Mouse (Mus musculus): Measurements from ENCODE around the gene Sobp. TPM values are rescaled to one million over a fixed set of nuclear protein-coding genes. Genes with fewer than 3 reads are reported as not detected.
A peak's percentile ranks its signal among the peaks of the same experiment; 100 is the strongest.

Sobp gene
- total RNA-seq, 2 experiments from 2014 or later, result 71.3 to 84.9 TPM

DNA sequence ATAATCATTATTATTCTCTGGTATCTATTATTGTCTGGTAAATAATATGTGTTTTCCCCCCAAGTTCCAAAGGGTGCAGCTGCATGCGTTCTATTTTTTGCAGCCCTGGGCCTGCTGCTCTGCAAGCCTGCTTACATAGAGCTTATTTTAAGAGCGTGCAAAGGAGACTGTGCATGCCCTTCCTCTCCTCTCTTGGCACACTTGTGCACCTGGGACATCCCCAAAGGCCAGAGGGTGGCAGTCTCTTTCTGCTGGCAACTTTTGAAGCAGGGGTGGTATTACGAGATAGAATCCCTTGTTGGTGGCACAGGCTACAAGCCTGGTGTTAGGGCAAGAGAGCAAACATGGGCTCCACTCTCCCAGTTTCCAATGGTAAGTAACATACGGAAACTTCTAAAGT, 167.8 kb downstream of the Sobp start:
- DNase-seq (ENCODE audit: low spot score in 2 of 2), result peak in 1 of 2 experiments; percentile 23
- intact Hi-C loops (cut with DNase I), result no loop called here

DNA sequence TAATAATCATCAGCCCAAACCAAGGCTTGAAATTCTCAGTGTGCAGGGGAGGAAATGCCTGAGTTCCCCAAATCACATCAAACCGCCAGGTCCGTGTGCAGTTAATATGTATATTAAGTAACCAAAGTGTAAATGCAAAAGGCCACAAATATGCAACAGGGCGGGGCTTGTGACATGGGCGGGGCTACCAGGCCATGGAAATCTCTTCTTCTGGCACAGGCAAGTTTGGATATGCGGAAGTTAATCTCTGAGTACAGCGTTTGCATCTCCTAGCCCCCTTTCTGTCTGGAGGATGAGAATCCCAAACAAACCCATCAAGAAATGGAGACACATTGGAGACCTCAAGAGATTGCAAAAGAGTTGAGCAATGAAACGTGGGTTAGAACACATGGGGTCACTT, 168.7 kb downstream of the Sobp start:
- intact Hi-C loops (cut with DNase I), result no loop called here

DNA sequence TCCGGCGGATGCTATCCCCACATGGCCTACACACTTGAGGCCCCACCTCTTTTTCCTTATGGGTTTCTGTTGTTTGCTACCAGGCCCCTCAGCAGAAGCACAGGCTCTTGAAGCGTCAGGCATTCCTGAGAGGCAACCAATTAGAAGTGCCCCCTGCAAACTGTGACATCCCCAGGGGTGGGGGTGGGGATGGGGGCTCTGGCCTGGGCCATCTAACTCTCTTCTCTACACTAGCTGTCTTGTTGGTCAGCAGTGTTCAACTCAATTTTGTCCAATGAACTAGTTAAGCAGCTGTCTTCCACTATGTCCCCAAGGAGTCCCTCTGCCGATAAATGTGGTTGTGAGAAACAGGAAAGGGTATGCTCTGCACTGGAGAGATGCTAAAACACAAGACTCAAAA, 169.3 kb downstream of the Sobp start:
- no peak for DNase-seq (ENCODE audit: low spot score in 2 of 2)
- intact Hi-C loops (cut with DNase I), result no loop called here

More for the DNA sequence above, 168.7 kb downstream of the Sobp start:
- no peak for DNase-seq (ENCODE audit: low spot score in 2 of 2)

DNA sequence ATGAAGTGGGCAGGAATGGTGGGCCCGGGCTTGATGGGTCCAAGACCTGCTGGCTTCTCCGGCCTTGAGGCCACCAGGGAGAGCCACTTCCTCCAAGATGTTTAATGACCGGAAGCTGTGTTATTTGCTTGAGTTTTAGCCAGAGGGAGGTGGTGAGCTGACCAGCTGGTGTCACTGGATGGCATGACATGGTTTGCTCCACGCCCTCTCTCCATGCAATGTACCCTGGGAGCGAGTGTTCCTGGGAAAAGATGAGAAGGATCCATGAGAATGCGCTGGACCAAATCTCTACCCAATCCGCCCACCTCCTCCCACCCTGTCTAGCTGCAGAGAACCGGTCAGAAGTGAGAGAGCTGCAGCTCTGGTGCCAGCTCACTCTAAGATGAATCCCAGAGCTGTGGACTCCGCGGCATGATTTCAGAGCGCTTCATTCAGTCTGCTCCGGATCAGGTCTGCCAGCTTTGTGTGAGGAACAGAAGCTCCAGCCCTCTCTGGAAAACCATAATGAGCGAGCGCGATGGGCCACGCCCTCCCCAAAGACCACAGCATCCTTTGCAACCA, 170.1 kb downstream of the Sobp start:
- peak in 1 of 2 experiments; percentile 62 for DNase-seq (ENCODE audit: low spot score in 2 of 2)
- intact Hi-C loops (cut with DNase I), result no loop called here

DNA sequence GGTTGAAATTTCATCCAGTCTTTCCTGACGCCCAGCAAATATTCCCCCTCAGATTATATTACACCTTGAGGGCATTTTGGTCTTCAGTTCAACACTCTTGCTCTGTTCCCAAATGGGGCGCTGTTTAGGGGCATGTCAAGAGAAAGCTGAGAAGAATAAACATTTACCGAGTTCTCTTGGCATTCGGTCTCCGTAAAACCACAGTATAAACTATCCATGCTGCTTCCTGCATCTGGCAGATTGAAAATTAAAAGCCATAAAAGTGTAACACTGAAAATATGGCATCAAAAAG, 170.9 kb downstream of the Sobp start:
- DNase-seq (ENCODE audit: low spot score in 2 of 2), result no peak
- intact Hi-C loops (cut with DNase I), result no loop called here

DNA sequence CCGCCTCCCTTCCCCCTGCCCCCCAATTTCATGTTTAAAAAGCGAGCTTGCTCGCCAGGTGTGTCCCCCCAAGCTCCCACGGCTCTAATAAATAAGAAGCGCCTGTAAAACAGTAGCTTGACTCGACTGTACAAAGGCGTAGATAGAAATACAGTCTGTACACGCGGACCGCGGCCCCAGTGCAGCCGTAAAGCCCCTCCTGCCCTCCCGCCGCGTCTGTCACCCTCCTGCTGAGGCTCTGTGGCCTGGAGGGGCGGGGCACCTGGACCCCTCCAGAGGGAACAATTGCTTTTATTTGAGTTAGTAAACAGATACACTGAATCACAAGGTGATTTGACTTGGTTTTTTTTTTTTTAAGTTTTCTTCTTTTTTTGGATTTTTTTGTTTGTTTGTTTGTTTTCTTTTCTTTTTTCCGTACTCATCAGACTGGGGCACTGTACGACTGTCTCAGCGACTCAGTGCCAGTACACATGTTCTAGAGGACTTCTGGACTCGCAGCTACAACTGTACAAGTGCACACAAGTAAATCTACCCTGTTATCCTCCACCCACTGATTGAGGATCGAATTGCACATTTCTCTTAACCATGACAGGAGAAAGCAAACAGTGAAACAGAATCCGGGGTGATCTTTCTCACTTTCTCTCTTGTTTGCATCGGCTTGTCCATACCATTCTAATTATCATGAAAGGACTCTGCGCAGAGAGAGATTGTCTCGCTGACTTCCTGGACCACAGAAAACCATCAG, 171.4 kb downstream of the Sobp start:
- intact Hi-C loops (cut with DNase I), result no loop called here

DNA sequence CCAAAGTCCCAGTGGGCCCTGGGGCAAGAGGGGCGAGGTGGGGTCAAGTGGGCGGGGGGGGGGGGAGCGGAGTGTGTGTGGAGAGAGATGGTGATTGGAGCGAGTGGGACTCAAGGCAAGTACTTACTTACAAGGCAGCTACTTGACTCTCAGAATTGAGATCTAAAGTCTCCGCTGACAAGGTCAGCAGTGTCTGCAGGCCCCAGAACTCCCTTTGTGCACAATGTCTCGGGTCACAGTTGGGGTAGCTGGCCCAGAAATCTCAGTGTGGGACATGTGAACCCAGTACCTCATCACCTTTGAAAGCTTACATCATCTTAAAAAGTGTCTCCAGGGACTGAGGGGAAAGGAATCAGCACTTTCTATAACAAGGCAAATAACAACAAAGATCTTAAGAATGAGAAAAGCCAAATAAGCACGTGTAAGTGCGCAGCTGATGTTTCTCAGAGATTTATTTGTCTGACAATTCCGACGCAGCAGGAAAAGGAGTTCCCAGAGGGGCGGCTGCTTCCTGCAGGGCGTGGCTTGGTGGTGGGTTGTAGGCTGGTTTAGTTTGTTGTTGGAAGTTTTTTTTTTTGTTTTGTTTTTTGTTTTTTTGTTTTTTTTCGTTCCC, 172.2 kb downstream of the Sobp start:
- no peak for DNase-seq (ENCODE audit: low spot score in 2 of 2)
- intact Hi-C loops (cut with DNase I), result no loop called here

More for the DNA sequence above, 171.4 kb downstream of the Sobp start:
- DNase-seq (ENCODE audit: low spot score in 2 of 2), result no peak

DNA sequence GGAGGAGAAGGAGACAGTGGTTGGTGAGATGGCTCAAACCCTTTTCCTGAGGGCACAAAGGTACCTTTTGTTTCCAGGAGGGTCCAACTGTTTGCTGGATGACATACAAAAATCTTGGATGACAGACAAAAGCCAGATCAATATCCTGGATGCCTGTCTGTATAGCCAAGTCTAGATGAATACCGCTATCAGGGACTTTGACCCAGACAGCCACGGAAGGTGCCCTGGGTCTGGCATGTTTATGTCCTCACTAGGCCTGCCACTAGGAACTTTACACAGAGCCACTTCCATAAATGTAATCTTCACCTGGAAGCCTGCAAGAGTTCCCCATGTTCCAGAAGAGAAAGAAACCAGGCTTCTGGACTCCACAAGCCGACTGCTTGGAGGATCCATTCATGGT, 172.9 kb downstream of the Sobp start:
- intact Hi-C loops (cut with DNase I), result no loop called here
- no peak for DNase-seq (ENCODE audit: low spot score in 2 of 2)

DNA sequence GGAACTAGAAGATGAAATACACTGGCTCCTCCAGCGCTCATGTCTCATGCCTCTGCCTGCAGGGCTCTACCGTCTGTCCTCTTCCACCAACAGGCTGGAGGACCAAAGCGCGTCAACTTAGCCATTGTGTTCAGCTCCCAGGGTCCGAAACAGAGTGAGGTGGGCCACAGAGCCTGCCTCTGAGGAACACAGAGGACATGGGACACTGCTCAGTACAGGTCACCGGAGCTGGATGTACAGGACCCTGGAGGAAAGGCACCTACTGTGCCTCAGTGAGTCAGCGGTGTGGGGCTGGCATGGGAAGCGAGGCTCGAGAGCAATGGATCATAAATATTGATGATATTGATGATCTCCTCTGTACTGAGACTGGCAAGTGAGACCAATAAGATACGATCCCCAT, 175.0 kb downstream of the Sobp start:
- intact Hi-C loops (cut with DNase I), result no loop called here
- no peak for DNase-seq (ENCODE audit: low spot score in 2 of 2)

DNA sequence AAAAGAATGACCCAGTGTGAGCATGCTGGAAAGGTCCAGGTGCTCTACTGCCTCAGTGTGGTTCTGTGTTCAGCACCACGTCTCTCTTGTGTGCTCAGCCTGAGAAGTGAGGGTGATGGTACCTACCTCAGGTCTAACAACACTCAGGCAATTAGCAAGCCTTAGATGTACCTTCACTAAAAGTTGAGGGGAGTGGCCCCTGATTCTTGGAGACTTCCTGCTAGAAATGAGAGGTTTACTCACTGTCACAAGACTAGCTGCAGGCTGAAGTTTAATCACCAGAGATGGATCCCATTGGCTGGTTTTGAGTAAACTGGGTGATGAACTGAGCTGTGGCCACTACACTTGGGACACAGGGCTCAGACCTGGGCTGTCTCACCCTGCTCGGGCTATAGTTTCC, 177.1 kb downstream of the Sobp start:
- DNase-seq (ENCODE audit: low spot score in 2 of 2), result no peak
- intact Hi-C loops (cut with DNase I), result no loop called here

DNA sequence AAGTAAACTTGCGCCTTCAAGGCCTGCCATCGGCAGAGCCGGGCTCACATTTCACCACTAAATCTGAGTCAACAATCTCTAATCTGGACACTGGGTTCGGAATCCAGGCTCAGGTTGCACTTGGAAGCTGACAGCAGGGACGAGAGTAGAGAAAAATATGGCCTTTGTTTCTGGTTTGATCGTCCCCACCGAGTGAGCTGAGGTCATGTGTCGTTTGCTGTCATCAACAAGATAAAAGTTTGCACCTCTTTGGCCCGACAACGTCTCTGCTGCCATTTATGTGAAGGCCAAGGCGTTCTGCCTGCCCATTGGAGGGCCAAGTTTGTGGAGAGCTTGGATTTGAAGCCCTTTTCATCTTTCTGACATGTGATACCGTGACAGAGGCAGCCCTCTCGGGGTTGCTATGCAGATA, 178.8 kb downstream of the Sobp start:
- intact Hi-C loops (cut with DNase I), result no loop called here
- no peak for DNase-seq (ENCODE audit: low spot score in 2 of 2)

DNA sequence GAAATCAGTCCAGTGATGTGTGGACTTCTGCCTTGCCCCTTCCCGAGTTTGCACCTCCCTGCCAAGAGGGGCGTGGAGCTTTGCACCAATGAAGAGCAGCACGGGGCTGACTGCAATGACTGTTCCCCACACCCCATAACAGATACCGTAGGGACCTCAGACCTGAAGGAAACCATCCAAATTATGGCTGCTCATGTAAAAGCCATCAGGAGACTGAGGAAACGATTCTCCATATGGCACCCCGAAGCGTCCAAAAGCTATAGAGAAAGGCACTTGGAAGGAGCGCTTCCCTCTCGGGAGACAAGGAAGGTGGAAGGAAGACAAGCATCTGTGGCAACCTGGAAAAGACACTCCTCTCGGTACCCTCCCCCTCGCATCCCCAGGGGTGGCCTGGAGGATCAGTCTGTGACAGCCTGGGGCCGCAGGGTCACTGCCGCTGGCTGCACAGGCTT, 180.0 kb downstream of the Sobp start:
- peak in 1 of 2 experiments; percentile 29 for DNase-seq (ENCODE audit: low spot score in 2 of 2)
- intact Hi-C loops (cut with DNase I), result no loop called here

DNA sequence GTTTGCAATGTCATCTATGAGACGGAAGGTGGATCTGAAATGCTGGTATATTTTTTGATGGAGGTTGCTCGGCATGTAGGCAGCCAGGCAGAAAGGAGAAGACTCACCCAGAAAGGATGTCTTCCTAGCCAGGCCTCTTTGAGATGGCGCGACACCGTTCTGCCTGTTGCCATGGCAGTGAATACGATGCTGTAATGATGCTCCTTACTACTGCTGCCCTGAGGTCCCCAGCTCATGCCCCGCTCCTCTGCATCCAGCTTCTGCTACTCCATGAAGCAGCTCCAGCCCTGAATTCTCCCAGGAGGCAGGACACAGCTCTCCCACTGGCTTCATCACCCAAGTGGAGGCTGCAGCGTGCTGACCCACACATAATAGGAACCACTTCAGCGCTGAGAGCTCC, 183.3 kb downstream of the Sobp start:
- no peak for DNase-seq (ENCODE audit: low spot score in 2 of 2)
- intact Hi-C loops (cut with DNase I), result no loop called here

DNA sequence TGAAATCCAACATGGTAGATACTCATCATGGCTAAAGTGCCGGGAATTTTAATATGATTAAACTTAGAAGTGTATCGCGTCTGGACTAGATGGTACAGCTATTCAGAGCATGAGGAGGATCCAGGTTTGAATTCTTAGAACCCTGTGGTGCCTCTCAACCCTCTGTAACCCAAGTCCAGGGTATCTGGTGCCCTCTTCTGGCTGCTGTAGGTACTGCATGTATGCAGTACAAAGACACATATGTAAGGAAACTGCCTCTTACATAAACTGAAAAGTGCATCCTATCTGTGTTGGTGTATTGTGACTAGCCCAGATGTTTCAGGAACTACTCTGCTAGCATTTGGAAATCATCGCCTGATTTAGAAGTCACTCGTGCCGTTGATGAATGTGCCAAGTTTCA, 184.4 kb downstream of the Sobp start:
- DNase-seq (ENCODE audit: low spot score in 2 of 2), result peak in 1 of 2 experiments; percentile 51
- intact Hi-C loops (cut with DNase I), result no loop called here

DNA sequence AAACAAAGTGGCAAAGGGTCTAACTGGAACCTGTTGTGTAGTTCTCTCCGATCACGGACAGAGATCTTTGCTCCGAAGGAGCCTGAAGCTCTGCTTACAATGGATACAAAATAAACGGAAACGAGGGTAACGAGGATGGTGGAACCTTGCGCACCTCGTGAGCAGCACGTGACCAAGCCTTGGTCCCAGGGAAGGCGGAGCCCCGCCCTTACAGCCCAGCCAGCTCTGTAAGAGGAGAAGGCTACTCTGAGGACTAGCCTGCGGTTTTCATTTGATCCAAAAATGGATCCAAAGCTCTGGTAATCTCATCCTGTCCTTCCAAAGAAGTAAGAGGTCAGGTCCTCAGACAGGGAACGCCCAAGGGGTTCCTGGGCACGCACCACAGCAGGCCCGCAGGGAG, 185.7 kb downstream of the Sobp start:
- no peak for DNase-seq (ENCODE audit: low spot score in 2 of 2)
- intact Hi-C loops (cut with DNase I), result no loop called here

DNA sequence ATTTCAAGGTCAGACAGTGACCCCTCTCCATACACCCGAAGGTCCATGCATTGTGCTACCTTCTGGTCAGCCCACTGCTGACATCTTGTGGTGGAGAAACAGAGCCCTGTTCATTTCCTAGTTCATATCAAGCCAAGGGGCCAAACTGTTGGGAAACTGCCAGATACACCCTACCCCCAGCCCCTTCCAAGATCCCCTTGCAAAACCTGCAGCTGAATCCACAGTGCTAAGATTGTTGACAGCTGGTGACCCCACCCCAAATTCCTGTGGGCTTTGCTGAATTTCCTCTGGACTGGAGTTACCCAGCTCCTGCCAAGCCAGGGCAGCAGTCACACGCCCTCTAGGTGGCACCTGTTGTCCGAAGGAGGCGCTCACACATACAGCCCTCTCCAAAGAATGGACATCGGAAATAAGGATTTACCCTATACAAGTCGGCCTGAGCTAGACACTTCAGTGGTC, 186.7 kb downstream of the Sobp start:
- intact Hi-C loops (cut with DNase I), result loop anchor here (2.0 kb wide), 1 partner anchor 29 kb away; no protein-coding TSS in a partner anchor
- peak in 1 of 2 experiments; percentile 24 for DNase-seq (ENCODE audit: low spot score in 2 of 2)

DNA sequence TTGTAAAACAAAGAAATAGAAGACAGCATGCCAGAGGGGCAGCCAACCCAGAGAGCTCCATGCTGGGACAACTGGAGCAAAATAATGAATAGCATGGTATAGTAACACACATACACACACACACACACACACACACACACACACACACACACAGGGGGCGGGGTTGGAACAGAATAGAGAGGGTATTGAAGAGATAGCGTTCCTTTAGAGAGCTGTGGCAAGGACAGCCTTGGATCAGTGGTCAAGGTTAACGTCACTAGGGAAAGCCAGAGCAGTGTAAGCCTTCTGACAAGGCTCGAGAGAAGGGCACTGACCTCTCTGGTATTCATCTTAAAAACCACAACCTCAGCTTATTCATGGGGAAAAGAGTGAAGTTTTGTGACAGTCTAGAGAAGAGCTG, 189.4 kb downstream of the Sobp start:
- no peak for DNase-seq (ENCODE audit: low spot score in 2 of 2)
- intact Hi-C loops (cut with DNase I), result no loop called here

DNA sequence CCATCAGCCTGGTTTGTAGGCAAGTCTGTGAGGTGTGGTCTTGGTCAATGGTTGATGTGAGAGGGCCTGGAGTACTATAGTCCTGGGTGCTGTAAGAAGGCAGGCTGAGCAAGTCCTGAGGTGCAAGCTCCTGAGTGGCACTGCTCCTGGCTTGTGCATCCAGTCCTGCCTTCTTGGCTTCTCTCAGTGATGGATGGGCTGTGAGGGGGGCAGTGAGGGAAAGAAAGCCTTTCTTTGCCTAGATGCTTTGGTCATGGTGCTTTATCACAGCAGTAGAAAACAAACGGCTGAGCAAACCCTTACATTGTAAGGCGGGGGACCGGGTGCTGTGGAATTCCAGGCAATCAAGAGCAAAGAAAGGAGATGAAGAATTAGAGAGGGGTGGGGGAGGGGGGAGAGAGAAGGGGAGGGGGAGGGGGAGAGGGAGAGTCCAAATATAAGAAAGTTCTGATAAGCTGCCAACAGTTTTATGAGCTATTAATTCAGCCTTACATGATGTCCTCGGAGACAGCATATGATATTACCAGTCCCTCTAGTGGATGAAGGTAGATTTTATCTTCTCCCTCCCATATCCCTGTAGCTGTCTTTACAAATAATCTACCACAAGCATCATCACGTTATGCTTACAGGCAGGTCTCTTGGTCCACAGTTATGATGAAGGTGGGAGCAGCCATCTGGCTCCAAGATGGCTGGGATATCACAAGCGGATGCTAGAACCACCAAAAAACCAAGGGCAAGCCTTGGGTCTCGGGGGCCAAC, 193.2 kb downstream of the Sobp start:
- DNase-seq (ENCODE audit: low spot score in 2 of 2), result no peak
- intact Hi-C loops (cut with DNase I), result no loop called here

DNA sequence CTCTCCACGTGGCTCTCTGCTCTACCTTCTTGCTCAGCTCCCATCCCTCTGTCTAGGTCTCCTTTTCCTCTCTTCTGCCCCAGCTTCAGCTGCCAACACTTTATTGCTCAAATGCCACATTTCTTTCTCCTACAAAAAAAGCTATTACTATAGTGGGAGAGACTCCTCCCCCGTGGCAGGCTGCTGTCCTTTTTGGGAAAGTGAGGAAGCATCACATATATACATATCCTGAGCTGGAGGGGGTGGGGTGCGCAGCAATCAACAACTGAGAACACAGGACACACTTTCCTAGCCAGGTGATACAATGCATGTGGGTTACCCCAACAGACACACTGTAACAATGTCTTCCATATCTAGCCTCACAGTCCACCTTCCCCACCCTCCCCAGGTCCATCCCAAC, 196.0 kb downstream of the Sobp start:
- intact Hi-C loops (cut with DNase I), result no loop called here
- peak in 1 of 2 experiments; percentile 53 for DNase-seq (ENCODE audit: low spot score in 2 of 2)

DNA sequence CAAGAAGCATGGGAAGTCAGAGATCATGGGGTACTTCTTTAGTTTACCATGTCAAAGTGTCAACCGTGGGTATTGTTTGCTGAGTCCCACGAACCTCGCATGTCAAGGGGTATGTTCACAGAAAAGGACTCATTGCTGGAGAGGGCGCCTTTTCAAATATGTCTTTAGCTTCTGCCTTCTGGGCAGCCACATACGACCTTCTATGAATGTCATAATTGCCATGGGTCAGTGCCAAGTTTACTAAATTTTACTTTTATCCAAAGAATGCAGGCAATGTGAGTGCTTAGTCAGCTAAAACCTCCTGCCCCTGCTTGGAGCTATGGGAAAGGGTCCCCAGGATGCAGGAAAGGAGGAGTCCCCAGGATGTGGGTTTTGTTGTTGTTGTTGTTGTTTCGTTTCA, 197.8 kb downstream of the Sobp start:
- intact Hi-C loops (cut with DNase I), result no loop called here

More for the DNA sequence above, 197.8 kb downstream of the Sobp start:
- no peak for DNase-seq (ENCODE audit: low spot score in 2 of 2)

Measured in left cerebral cortex, postnatal 25 days (tissue).